Mouse (Mus musculus): ENCODE measurements around the gene Mybphl. TPM values are rescaled to one million over a fixed set of nuclear protein-coding genes. Genes with fewer than 3 reads are reported as not detected.

The Mybphl gene
- polyA plus RNA-seq, 1 experiment: not detected

GRCm38 (mm10) chr3:108425624-108426018 is 60.9 kb downstream of the Mybphl start:
- no peak for DNase-seq
- TF ChIP-seq CTCF (IDR thresholded peaks at IDR 0.05; ENCODE audit: borderline replicate concordance, insufficient read depth, low read depth, low read length): no peak
- TF ChIP-seq POLR2A (IDR thresholded peaks at IDR 0.05; ENCODE audit: borderline replicate concordance, insufficient read depth, low read length): no peak
- WGBS: 69% methylated on average over 6 of the region's 6 CpGs
- Histone ChIP-seq H3K27ac (ENCODE audit: insufficient read depth, low read length) (no peak overlapping the region), H3K4me1 (ENCODE audit: control insufficient read depth, insufficient read depth, low read length) (peaks cover 6% of the 10 kb centered on the region; the same call in 1 of the 2 replicates), H3K4me3 (replicated peaks; ENCODE audit: insufficient read depth, low read depth, low read length) (no peak overlapping the region), H3K27me3 (ENCODE audit: control insufficient read depth, insufficient read depth, low read length) (no peaks in the 10 kb centered on the region)

Other genes with a start within 250 kb of the Mybphl start
- gene Gnai3, start 218.8 kb upstream of the Mybphl start, polyA plus RNA-seq (2012; rRNA removed): 25.6 and 27.4 TPM in 2 replicates
- 6.2 and 6.5 TPM in 2 replicates for gene Gpr61, start 210.0 kb upstream of the Mybphl start, polyA plus RNA-seq (2012; rRNA removed)
- 50.8 and 53.5 TPM in 2 replicates for gene Amigo1, start 178.6 kb upstream of the Mybphl start, polyA plus RNA-seq (2012; rRNA removed)
- gene Cyb561d1, start 163.7 kb upstream of the Mybphl start, polyA plus RNA-seq (2012; rRNA removed): 13.1 and 13.8 TPM in 2 replicates
- gene Atxn7l2, start 154.0 kb upstream of the Mybphl start, polyA plus RNA-seq (2012; rRNA removed): 25.9 and 26.9 TPM in 2 replicates
- 2.4 TPM in 2 replicates for gene Sypl2, start 138.3 kb upstream of the Mybphl start, polyA plus RNA-seq (2012; rRNA removed)
- gene Psma5, start 108.0 kb upstream of the Mybphl start, polyA plus RNA-seq (2012; rRNA removed): 111 and 112 TPM in 2 replicates
- gene Sort1, start 80.8 kb upstream of the Mybphl start, polyA plus RNA-seq (2012; rRNA removed): 88.7 and 94.4 TPM in 2 replicates
- 0.21 and 0.28 TPM in 2 replicates for gene Psrc1, start 18.9 kb downstream of the Mybphl start, polyA plus RNA-seq (2012; rRNA removed)
- gene Celsr2, start 50.6 kb downstream of the Mybphl start, polyA plus RNA-seq (2012; rRNA removed): 57.4 and 58.2 TPM in 2 replicates
- 214 and 228 TPM in 2 replicates for gene Sars, start 80.3 kb downstream of the Mybphl start, polyA plus RNA-seq (2012; rRNA removed)
- 0.75 and 1.5 TPM in 2 replicates for gene 1700013F07Rik, start 169.2 kb downstream of the Mybphl start, polyA plus RNA-seq (2012; rRNA removed)
- gene 5330417C22Rik, start 171.6 kb downstream of the Mybphl start, polyA plus RNA-seq (2012; rRNA removed): 5.4 and 5.8 TPM in 2 replicates
- gene Tmem167b, start 197.6 kb downstream of the Mybphl start, polyA plus RNA-seq (2012; rRNA removed): 14.7 and 16.7 TPM in 2 replicates
- gene Taf13, start 206.8 kb downstream of the Mybphl start, polyA plus RNA-seq (2012; rRNA removed): 37.2 and 51.7 TPM in 2 replicates
- 48.2 and 51.6 TPM in 2 replicates for gene Wdr47, start 226.4 kb downstream of the Mybphl start, polyA plus RNA-seq (2012; rRNA removed)

Data from cerebellum, adult 2 months (tissue).